Mouse (Mus musculus): ENCODE data around the gene Pdhx. TPM values are rescaled to one million over a fixed set of nuclear protein-coding genes. Genes with fewer than 3 reads are reported as not detected.

Pdhx gene
- total and polyA plus RNA-seq, 3 experiments = 5.0 to 36.1 (median 30.8) TPM

DNA sequence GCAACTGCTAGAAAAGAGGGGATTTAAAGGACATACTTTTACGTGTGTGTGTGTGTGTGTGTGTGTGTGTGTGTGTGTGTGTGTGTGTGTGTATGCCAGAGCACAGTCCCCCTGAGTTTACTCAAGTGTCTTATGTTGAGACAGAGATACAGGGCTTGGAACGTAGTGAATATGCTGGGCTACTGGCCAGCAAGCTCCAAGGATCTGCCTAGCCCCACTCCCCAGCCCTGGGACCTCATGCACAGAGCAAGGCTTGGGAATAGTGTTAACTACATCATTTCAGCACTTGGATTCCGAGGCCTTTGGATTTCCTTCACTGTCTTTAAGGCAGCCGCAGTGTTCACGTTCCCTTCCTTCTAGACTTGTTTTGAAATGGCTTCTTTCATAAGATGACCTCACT lies 29.3 kb upstream of the Pdhx start:
- Histone ChIP-seq H3K36me3 (replicated peaks) (no peaks in the 10 kb centered on the region), H3K4me3 (ENCODE audit: low read depth, low read length) (no peak overlapping the region), H3K4me1 (ENCODE audit: insufficient read depth, low read depth, low read length) (no peaks in the 10 kb centered on the region; the same call in 1 of the 2 replicates), H3K9me3 (replicated peaks) (no peaks in the 10 kb centered on the region), H3K27me3 (ENCODE audit: insufficient read depth, low read length) (peaks cover 22% of the 10 kb centered on the region)
- no peak for ATAC-seq (ENCODE audit: extremely low read depth, insufficient number of reproducible peaks, low FRiP score, poor library complexity, severe bottlenecking)
- no peak for DNase-seq (ENCODE audit: low spot score)
- TF ChIP-seq GATA2 (IDR thresholded peaks at IDR 0.05; ENCODE audit: borderline replicate concordance, low read depth, low read length) = no peak
- no peak for TF ChIP-seq GATA1 (IDR thresholded peaks at IDR 0.05; ENCODE audit: borderline replicate concordance, low read length)
- TF ChIP-seq POLR2AphosphoS5 (IDR thresholded peaks at IDR 0.05; ENCODE audit: insufficient replicate concordance, low read depth, low read length) = no peak
- TF ChIP-seq CTCF (IDR thresholded peaks at IDR 0.05; ENCODE audit: low read depth, low read length) = no peak
- TF ChIP-seq TAL1 (conservative IDR thresholded peaks at IDR 0.05; ENCODE audit: low read depth, low read length) = no peak

DNA sequence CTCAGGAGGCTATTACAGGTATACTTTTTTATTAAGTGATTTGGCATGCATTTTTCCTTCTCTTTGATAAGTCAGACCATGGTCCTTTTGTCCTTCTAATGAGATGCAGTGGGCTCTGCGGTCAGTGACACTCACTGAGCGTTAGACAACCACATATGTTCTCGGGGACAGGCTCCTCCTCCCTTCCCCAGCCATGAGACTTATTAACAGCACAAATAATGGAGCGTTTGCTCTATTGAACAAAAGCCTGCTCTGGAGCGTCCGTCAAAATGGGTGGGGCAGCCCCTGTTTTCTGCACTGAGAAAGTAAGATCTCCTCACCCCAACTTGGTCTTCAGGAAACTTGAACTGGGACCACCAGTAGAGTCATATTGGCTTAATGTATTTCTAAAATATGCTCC lies 16.2 kb upstream of the Pdhx start:
- ATAC-seq (ENCODE audit: extremely low read depth, insufficient number of reproducible peaks, low FRiP score, poor library complexity, severe bottlenecking) (no peak), DNase-seq (ENCODE audit: low spot score) (no peak)
- Histone ChIP-seq H3K9me3 (replicated peaks) (no peaks in the 10 kb centered on the region; the same call in 1 of the 2 replicates), H3K36me3 (replicated peaks) (peaks cover 68% of the 10 kb centered on the region), H3K4me3 (ENCODE audit: low read depth, low read length) (no peak overlapping the region), H3K27me3 (ENCODE audit: insufficient read depth, low read length) (no peaks in the 10 kb centered on the region), H3K4me1 (ENCODE audit: insufficient read depth, low read depth, low read length) (no peaks in the 10 kb centered on the region)
- TF ChIP-seq CTCF (IDR thresholded peaks at IDR 0.05; ENCODE audit: low read depth, low read length) (no peak), GATA2 (IDR thresholded peaks at IDR 0.05; ENCODE audit: borderline replicate concordance, low read depth, low read length) (no peak), POLR2AphosphoS5 (IDR thresholded peaks at IDR 0.05; ENCODE audit: insufficient replicate concordance, low read depth, low read length) (no peak), GATA1 (IDR thresholded peaks at IDR 0.05; ENCODE audit: borderline replicate concordance, low read length) (no peak), TAL1 (conservative IDR thresholded peaks at IDR 0.05; ENCODE audit: low read depth, low read length) (no peak)

- ATAC-seq (ENCODE audit: extremely low read depth, insufficient number of reproducible peaks, low FRiP score, poor library complexity, severe bottlenecking) (no peak), DNase-seq (ENCODE audit: low spot score) (no peak)
- Histone ChIP-seq H3K27me3 (ENCODE audit: insufficient read depth, low read length) (no peaks in the 10 kb centered on the region), H3K4me1 (ENCODE audit: insufficient read depth, low read depth, low read length) (no peaks in the 10 kb centered on the region), H3K9me3 (replicated peaks) (no peaks in the 10 kb centered on the region; the same call in 1 of the 2 replicates), H3K4me3 (ENCODE audit: low read depth, low read length) (no peak overlapping the region), H3K36me3 (replicated peaks) (peaks cover 60% of the 10 kb centered on the region)
- TF ChIP-seq CTCF (IDR thresholded peaks at IDR 0.05; ENCODE audit: low read depth, low read length) = peak; percentile 34; the same call in 1 of the 2 replicates
- TF ChIP-seq POLR2AphosphoS5 (IDR thresholded peaks at IDR 0.05; ENCODE audit: insufficient replicate concordance, low read depth, low read length) = no peak
These were observed 14.8 kb upstream of the Pdhx start for GRCm38 (mm10) chr2:103088099-103088498.

DNA sequence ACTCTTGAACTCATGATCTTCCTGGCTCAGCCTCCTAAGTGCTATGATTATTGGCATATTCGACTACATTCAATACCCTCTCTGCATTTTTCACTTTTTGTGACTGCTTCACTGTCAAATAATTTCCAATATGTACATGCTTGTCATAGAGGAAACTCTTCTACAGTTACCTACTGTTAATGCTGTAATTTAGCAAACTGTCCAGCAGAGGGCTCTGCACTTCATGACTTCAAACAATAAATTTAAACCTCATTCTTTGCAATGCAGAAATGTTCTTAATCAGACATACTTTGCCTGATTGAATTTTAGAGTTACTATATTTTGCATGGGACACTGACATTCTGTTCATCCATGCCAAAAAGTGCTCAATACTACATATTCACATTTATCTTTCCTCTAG lies 13.1 kb upstream of the Pdhx start:
- no peaks in the 10 kb centered on the region for H3K27me3 ChIP-seq (ENCODE audit: insufficient read depth, low read length)
- H3K9me3 ChIP-seq (replicated peaks) = no peaks in the 10 kb centered on the region; the same call in 1 of the 2 replicates
- no peak for DNase-seq (ENCODE audit: low spot score)
- ATAC-seq (ENCODE audit: extremely low read depth, insufficient number of reproducible peaks, low FRiP score, poor library complexity, severe bottlenecking) = no peak
- H3K4me3 ChIP-seq (ENCODE audit: low read depth, low read length) = no peak overlapping the region
- TF ChIP-seq TAL1 (conservative IDR thresholded peaks at IDR 0.05; ENCODE audit: low read depth, low read length) = no peak
- no peak for TF ChIP-seq GATA1 (IDR thresholded peaks at IDR 0.05; ENCODE audit: borderline replicate concordance, low read length)
- TF ChIP-seq CTCF (IDR thresholded peaks at IDR 0.05; ENCODE audit: low read depth, low read length) = peak; percentile 35
- TF ChIP-seq GATA2 (IDR thresholded peaks at IDR 0.05; ENCODE audit: borderline replicate concordance, low read depth, low read length) = no peak
- TF ChIP-seq POLR2AphosphoS5 (IDR thresholded peaks at IDR 0.05; ENCODE audit: insufficient replicate concordance, low read depth, low read length) = no peak
- peaks cover 60% of the 10 kb centered on the region for H3K36me3 ChIP-seq (replicated peaks)
- no peaks in the 10 kb centered on the region for H3K4me1 ChIP-seq (ENCODE audit: insufficient read depth, low read depth, low read length)

GRCm38 (mm10) chr2:103085633-103086032 lies 12.3 kb upstream of the Pdhx start:
- H3K9me3 ChIP-seq (replicated peaks) = no peaks in the 10 kb centered on the region; the same call in 1 of the 2 replicates
- H3K27me3 ChIP-seq (ENCODE audit: insufficient read depth, low read length) = no peaks in the 10 kb centered on the region
- peaks cover 67% of the 10 kb centered on the region for H3K36me3 ChIP-seq (replicated peaks)
- DNase-seq (ENCODE audit: low spot score) (no peak), ATAC-seq (ENCODE audit: extremely low read depth, insufficient number of reproducible peaks, low FRiP score, poor library complexity, severe bottlenecking) (no peak)
- no peak for TF ChIP-seq GATA2 (IDR thresholded peaks at IDR 0.05; ENCODE audit: borderline replicate concordance, low read depth, low read length)
- no peak for TF ChIP-seq TAL1 (conservative IDR thresholded peaks at IDR 0.05; ENCODE audit: low read depth, low read length)
- TF ChIP-seq CTCF (IDR thresholded peaks at IDR 0.05; ENCODE audit: low read depth, low read length) = no peak
- TF ChIP-seq POLR2AphosphoS5 (IDR thresholded peaks at IDR 0.05; ENCODE audit: insufficient replicate concordance, low read depth, low read length) = no peak
- TF ChIP-seq GATA1 (IDR thresholded peaks at IDR 0.05; ENCODE audit: borderline replicate concordance, low read length) = no peak
- peaks cover 3% of the 10 kb centered on the region; the same call in 1 of the 2 replicates for H3K4me1 ChIP-seq (ENCODE audit: insufficient read depth, low read depth, low read length)
- H3K4me3 ChIP-seq (ENCODE audit: low read depth, low read length) = no peak overlapping the region

DNA sequence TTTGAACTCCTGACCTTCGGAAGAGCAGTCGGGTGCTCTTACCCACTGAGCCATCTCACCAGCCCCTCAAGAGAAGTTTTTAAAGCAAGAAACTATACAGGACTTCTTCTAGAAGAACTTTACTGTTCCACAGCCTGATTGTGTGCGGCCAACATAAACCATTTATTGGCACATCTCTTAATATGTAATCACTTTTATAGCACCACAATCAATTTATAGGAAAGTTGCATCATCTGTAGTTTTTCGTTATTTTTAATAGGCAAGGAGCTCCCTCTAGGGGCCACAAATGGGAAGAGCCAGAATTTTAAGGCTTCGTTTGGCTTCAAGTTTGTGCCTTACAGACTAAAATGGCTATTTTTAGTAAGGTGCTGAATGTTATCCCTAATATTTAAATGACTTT lies 11.1 kb upstream of the Pdhx start:
- no peak for DNase-seq (ENCODE audit: low spot score)
- Histone ChIP-seq H3K4me1 (ENCODE audit: insufficient read depth, low read depth, low read length) (peaks cover 3% of the 10 kb centered on the region; the same call in 1 of the 2 replicates), H3K4me3 (ENCODE audit: low read depth, low read length) (no peak overlapping the region), H3K9me3 (replicated peaks) (no peaks in the 10 kb centered on the region; the same call in 1 of the 2 replicates), H3K27me3 (ENCODE audit: insufficient read depth, low read length) (no peaks in the 10 kb centered on the region), H3K36me3 (replicated peaks) (peaks cover 67% of the 10 kb centered on the region)
- no peak for ATAC-seq (ENCODE audit: extremely low read depth, insufficient number of reproducible peaks, low FRiP score, poor library complexity, severe bottlenecking)
- TF ChIP-seq CTCF (IDR thresholded peaks at IDR 0.05; ENCODE audit: low read depth, low read length) (peak; percentile 31; the same call in 1 of the 2 replicates), GATA1 (IDR thresholded peaks at IDR 0.05; ENCODE audit: borderline replicate concordance, low read length) (no peak)

DNA sequence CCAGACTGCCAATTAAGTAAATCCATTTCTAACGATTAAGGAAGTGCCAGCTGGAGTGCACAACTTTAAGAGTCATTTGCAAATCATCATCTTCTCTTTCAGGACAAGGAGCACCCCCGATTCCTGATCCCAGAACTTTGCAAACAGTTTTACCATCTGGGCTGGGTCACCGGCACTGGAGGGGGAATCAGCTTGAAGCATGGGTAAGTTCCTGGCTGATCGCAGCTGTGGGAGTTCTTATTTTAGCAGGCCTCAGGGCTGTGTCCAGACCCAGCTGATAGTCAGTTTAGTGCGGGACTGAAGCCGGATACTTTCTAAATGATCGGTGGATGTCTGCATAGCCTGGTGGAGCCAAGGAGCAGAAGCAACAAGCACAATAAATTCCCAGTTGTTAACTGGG lies 9.5 kb upstream of the Pdhx start:
- Histone ChIP-seq H3K4me1 (ENCODE audit: insufficient read depth, low read depth, low read length) (peaks cover 3% of the 10 kb centered on the region; the same call in 1 of the 2 replicates), H3K4me3 (ENCODE audit: low read depth, low read length) (no peak overlapping the region), H3K9me3 (replicated peaks) (no peaks in the 10 kb centered on the region), H3K27me3 (ENCODE audit: insufficient read depth, low read length) (no peaks in the 10 kb centered on the region), H3K36me3 (replicated peaks) (peaks cover 65% of the 10 kb centered on the region)
- TF ChIP-seq GATA2 (IDR thresholded peaks at IDR 0.05; ENCODE audit: borderline replicate concordance, low read depth, low read length) (no peak), TAL1 (conservative IDR thresholded peaks at IDR 0.05; ENCODE audit: low read depth, low read length) (no peak), CTCF (IDR thresholded peaks at IDR 0.05; ENCODE audit: low read depth, low read length) (no peak), GATA1 (IDR thresholded peaks at IDR 0.05; ENCODE audit: borderline replicate concordance, low read length) (no peak), POLR2AphosphoS5 (IDR thresholded peaks at IDR 0.05; ENCODE audit: insufficient replicate concordance, low read depth, low read length) (no peak)
- no peak for ATAC-seq (ENCODE audit: extremely low read depth, insufficient number of reproducible peaks, low FRiP score, poor library complexity, severe bottlenecking)
- DNase-seq (ENCODE audit: low spot score) = no peak
